ENCODE assay signal across 19 mouse cellular contexts in genomic region chr6:144490896-144491295, GRCm38 (mm10).
"Had no signal": no experiment of that assay in that cellular context is flagged by ENCODE, and none has a peak within 500 bp of the region (broad histone marks: within the 10 kb centered on the region; RNA-seq: fewer than 3 reads in every experiment).

No protein-coding gene starts in this region.

- H3K4me2 ChIP-seq: kidney, embryonic 15.5 days; limb, embryonic 12.5 days; limb, embryonic 15.5 days; liver, embryonic 11.5 days; midbrain, embryonic 11.5 days; stomach, embryonic 15.5 days had no signal

- H3K4me1 ChIP-seq: limb, embryonic 12.5 days; limb, embryonic 15.5 days; stomach, embryonic 15.5 days had no signal

- ATAC-seq: intestine, postnatal 0 days; liver, postnatal 0 days had no signal

- H3K27me3 ChIP-seq: kidney, embryonic 15.5 days; limb, embryonic 12.5 days; limb, embryonic 15.5 days; stomach, embryonic 15.5 days had no signal

- H3K9ac ChIP-seq: kidney, embryonic 15.5 days; limb, embryonic 12.5 days; limb, embryonic 15.5 days; liver, embryonic 14.5 days; liver, postnatal 0 days; stomach, embryonic 15.5 days had no signal

- H3K36me3 ChIP-seq: kidney, embryonic 15.5 days; limb, embryonic 15.5 days; stomach, embryonic 15.5 days had no signal

- H3K9me3 ChIP-seq: stomach, embryonic 15.5 days had no signal

- H3K4me3 ChIP-seq: kidney, embryonic 15.5 days; limb, embryonic 12.5 days; limb, embryonic 15.5 days; stomach, embryonic 15.5 days had no signal

- H3K27ac ChIP-seq: kidney, embryonic 15.5 days; limb, embryonic 12.5 days; limb, embryonic 15.5 days; liver, embryonic 14.5 days; stomach, embryonic 15.5 days had no signal

- DNase-seq: kidney, adult 2 months; kidney, postnatal 14 days; left cerebral cortex, postnatal 4 days; liver, postnatal 0 days; lung, postnatal 14 days; midbrain, embryonic 14.5 days; right cerebral cortex, adult 18-20 months; right cerebral cortex, postnatal 14 days; spleen, adult 18-20 months; thymus, adult 18-20 months; thymus, postnatal 36 days had no signal
